Mouse (Mus musculus): ENCODE data around the gene 1110051M20Rik. TPM values are rescaled to one million over a fixed set of nuclear protein-coding genes. Genes with fewer than 3 reads are reported as not detected.
A peak's percentile ranks its signal among the peaks of the same experiment; 100 is the strongest.

Gene 1110051M20Rik
- polyA plus RNA-seq, 1 experiment, result 19.3 TPM

DNA sequence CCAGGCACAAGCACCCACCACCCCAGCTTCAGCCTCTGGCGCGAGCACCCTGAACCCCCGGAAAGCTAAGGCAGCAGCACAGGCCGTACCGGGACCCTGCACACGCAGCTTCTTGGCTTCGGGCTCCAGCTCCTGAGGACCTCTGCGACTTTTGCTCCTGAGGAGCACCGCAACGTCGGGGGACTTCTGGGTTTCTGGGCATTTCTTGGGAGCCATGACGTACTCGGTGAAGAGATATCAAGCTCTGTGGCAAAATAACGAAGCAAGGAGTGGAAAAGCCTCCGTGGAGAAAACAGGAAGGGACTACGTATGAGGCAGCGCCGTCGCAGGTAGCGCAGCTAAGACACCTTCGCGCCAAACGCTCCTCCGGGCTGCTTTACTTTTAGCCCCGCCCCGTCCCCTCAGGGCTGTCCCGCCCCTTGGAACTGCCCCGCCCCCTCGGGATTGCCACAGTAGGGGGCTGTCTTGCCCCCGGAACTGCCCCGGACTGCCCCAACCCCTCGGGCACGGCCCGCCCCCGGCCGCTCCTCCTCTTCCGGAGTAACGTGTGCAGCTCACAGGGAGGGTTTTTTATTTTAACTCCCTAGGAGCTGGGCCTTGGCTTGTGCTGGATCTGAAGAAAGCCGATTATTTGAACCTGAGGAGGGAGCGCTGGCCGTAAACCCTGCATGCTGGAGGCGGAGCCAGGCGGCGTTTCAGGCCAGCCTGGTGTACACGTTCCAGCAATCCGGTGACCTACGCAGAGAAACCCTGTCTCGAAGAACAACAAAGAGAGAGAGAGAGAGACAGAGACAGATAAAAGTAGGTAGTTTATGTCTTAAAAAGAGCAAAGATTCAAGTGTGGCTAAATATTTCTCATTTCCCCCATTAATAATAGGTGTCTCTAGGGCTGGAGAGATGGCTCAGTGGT, 207.6 kb downstream of the 1110051M20Rik start, which contains the start of gene Ddb2:
TSS of gene Ddb2 (minus strand) at position 382 of the 910 bp plus-strand sequence.
- TF ChIP-seq CTCF (IDR thresholded peaks at IDR 0.05; ENCODE audit: low read depth, low read length) (no peak), POLR2A (IDR thresholded peaks at IDR 0.05; ENCODE audit: insufficient read depth, low read length) (peak; percentile 78), EP300 (IDR thresholded peaks at IDR 0.05; ENCODE audit: insufficient read depth, low read depth, low read length) (0 out of 2 replicates have a peak, but pooled peaks have one; percentile 5)
- peak within 1 kb of the TSS; percentile 60 for H3K9ac ChIP-seq (ENCODE audit: low read depth, poor library complexity, severe bottlenecking)
- H3K27me3 ChIP-seq (ENCODE audit: control insufficient read depth, insufficient read depth, low read length, poor library complexity, severe bottlenecking), result no peaks in the 10 kb centered on the region
- peak within 1 kb of the TSS; percentile 98 for H3K27ac ChIP-seq (ENCODE audit: insufficient read depth, low read length)
- peaks cover 2% of the 10 kb centered on the region; the same call in 1 of the 2 replicates for H3K36me3 ChIP-seq (ENCODE audit: control insufficient read depth, insufficient read depth, low read length, poor library complexity, severe bottlenecking)
- no peaks in the 10 kb centered on the region for H3K9me3 ChIP-seq (replicated peaks; ENCODE audit: control insufficient read depth, insufficient read depth, low read length, poor library complexity, severe bottlenecking)
- H3K4me3 ChIP-seq (ENCODE audit: low read depth, low read length), result peak within 1 kb of the TSS; percentile 94
- no peaks in the 10 kb centered on the region for H3K4me1 ChIP-seq (ENCODE audit: control insufficient read depth, insufficient read depth, low read length)

DNA sequence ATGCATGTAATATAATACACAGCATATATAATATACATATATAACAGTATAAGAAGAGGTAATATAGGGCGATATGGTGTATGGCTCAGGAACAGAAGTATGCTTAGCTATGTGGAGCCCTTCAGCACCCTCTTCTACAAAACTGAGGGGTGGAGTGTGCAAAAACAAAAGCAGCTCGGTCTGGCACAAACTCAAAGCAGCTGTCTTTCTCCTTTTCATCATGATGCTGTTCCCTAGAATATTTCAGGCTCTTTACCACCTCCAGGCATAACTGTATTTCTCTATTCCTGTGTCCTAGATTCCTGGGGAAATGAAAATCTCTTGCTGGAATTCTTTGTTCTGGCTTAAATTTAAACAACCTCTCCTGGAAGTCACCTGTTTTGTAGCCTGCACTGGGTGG, 214.8 kb downstream of the 1110051M20Rik start:
- no peak overlapping the region for H3K27ac ChIP-seq (ENCODE audit: insufficient read depth, low read length)
- H3K4me3 ChIP-seq (ENCODE audit: low read depth, low read length), result no peak overlapping the region
- H3K9ac ChIP-seq (ENCODE audit: low read depth, poor library complexity, severe bottlenecking), result no peak overlapping the region
- H3K9me3 ChIP-seq (replicated peaks; ENCODE audit: control insufficient read depth, insufficient read depth, low read length, poor library complexity, severe bottlenecking), result no peaks in the 10 kb centered on the region
- H3K4me1 ChIP-seq (ENCODE audit: control insufficient read depth, insufficient read depth, low read length), result no peaks in the 10 kb centered on the region
- TF ChIP-seq POLR2A (IDR thresholded peaks at IDR 0.05; ENCODE audit: insufficient read depth, low read length) (no peak), CTCF (IDR thresholded peaks at IDR 0.05; ENCODE audit: low read depth, low read length) (no peak), EP300 (IDR thresholded peaks at IDR 0.05; ENCODE audit: insufficient read depth, low read depth, low read length) (no peak)
- H3K36me3 ChIP-seq (ENCODE audit: control insufficient read depth, insufficient read depth, low read length, poor library complexity, severe bottlenecking), result peaks cover 2% of the 10 kb centered on the region; the same call in 1 of the 2 replicates
- H3K27me3 ChIP-seq (ENCODE audit: control insufficient read depth, insufficient read depth, low read length, poor library complexity, severe bottlenecking), result no peaks in the 10 kb centered on the region

Other genes starting within 250 kb of the 1110051M20Rik start
- gene Nr1h3, start 241.9 kb downstream of the 1110051M20Rik start, polyA plus RNA-seq (2011; ENCODE audit: insufficient read depth, insufficient read length, low read depth, missing spikeins), result not detected in 2 replicates
- 14.5 and 27.0 TPM in 2 replicates for gene Acp2, start 241.8 kb downstream of the 1110051M20Rik start, polyA plus RNA-seq (2011; ENCODE audit: insufficient read depth, insufficient read length, low read depth, missing spikeins)
- 19.3 and 22.3 TPM in 2 replicates for gene Ddb2, start 207.7 kb downstream of the 1110051M20Rik start, polyA plus RNA-seq (2011; ENCODE audit: insufficient read depth, insufficient read length, low read depth, missing spikeins)
- gene Pacsin3, start 188.8 kb downstream of the 1110051M20Rik start, polyA plus RNA-seq (2011; ENCODE audit: insufficient read depth, insufficient read length, low read depth, missing spikeins), result 18.0 and 19.9 TPM in 2 replicates
- gene Arfgap2, start 179.7 kb downstream of the 1110051M20Rik start, polyA plus RNA-seq (2011; ENCODE audit: insufficient read depth, insufficient read length, low read depth, missing spikeins), result 35.3 and 40.9 TPM in 2 replicates
- 6.2 and 6.6 TPM in 2 replicates for gene Lrp4, start 12.8 kb upstream of the 1110051M20Rik start, polyA plus RNA-seq (2011; ENCODE audit: insufficient read depth, insufficient read length, low read depth, missing spikeins)
- 204 and 218 TPM in 2 replicates for gene Ckap5, start 82.1 kb upstream of the 1110051M20Rik start, polyA plus RNA-seq (2011; ENCODE audit: insufficient read depth, insufficient read length, low read depth, missing spikeins)
- 0.57 and 0.67 TPM in 2 replicates for gene F2, start 191.7 kb upstream of the 1110051M20Rik start, polyA plus RNA-seq (2011; ENCODE audit: insufficient read depth, insufficient read length, low read depth, missing spikeins)
- gene Zfp408, start 205.1 kb upstream of the 1110051M20Rik start, polyA plus RNA-seq (2011; ENCODE audit: insufficient read depth, insufficient read length, low read depth, missing spikeins), result 14.4 and 14.9 TPM in 2 replicates
- 85.6 and 93.7 TPM in 2 replicates for gene Arhgap1, start 205.2 kb upstream of the 1110051M20Rik start, polyA plus RNA-seq (2011; ENCODE audit: insufficient read depth, insufficient read length, low read depth, missing spikeins)